Mouse (Mus musculus) ES-Bruce4 (cell line): ENCODE results near the gene Grm5.

Experiments
- CTCF ChIP-seq: IDR thresholded peaks from one replicate; pipeline ENCODE4 v1.8.1; 2011; ENCODE audit warnings: low read depth, low read length
- EP300 ChIP-seq: IDR thresholded peaks from 2 replicates; pipeline ENCODE4 v1.6.1; 2011; ENCODE audit warnings: low read depth, low read length; ENCODE audit not compliant: insufficient read depth
- POLR2A ChIP-seq: IDR thresholded peaks from one replicate; pipeline ENCODE4 v1.8.1; 2011; ENCODE audit warnings: low read length; ENCODE audit not compliant: insufficient read depth

GRCm38 (mm10) chr7:88116724-88117409, 532.9 kb downstream of the Grm5 start:
- no peak for TF ChIP-seq CTCF
- no peak for TF ChIP-seq POLR2A
- TF ChIP-seq EP300: no peak
